Mouse (Mus musculus) urinary bladder, adult 2 months (tissue): Measurements from ENCODE around the gene Srsf2. TPM values are rescaled to one million over a fixed set of nuclear protein-coding genes. Genes with fewer than 3 reads are reported as not detected.
"Not testable (repeated sequence)": the region's sequence is repeated elsewhere in the genome, so short reads cannot be mapped to it uniquely, and the experiment has no call there.

ENCODE experiments used
- DNase-seq: peaks from one replicate; pipeline ENCODE4 v3.0.0; 2022; ENCODE audit warnings: low spot score
- polyA plus RNA-seq: library from polyadenylated mRNA; depleted of rRNA; stranded (reverse); fragments of >200 nt; gene quantifications from 2 replicates; pipeline ENCODE4 v1.2.3, GENCODE M21; 2012

The Srsf2 gene
- polyA plus RNA-seq, 1 experiment = 429 TPM

- peak; percentile 75 for DNase-seq
Observed at GRCm38 (mm10) chr11:116827534-116828165, 25.2 kb downstream of the Srsf2 start, which contains the start of gene Mxra7. Mxra7 (minus strand) TSS chr11:116828046.

- DNase-seq = no peak
Observed at GRCm38 (mm10) chr11:116826550-116827504, 26.1 kb downstream of the Srsf2 start.

GRCm38 (mm10) chr11:116825230-116825629 lies 27.7 kb downstream of the Srsf2 start:
- no peak for DNase-seq

GRCm38 (mm10) chr11:116823885-116824284 lies 29.0 kb downstream of the Srsf2 start:
- not testable (repeated sequence) for DNase-seq

- no peak for DNase-seq
Observed at GRCm38 (mm10) chr11:116823255-116823654, 29.6 kb downstream of the Srsf2 start.

GRCm38 (mm10) chr11:116822626-116823025 lies 30.3 kb downstream of the Srsf2 start:
- no peak for DNase-seq

- no peak for DNase-seq
Observed at GRCm38 (mm10) chr11:116822215-116822614, 30.7 kb downstream of the Srsf2 start.

GRCm38 (mm10) chr11:116821057-116821940 lies 31.6 kb downstream of the Srsf2 start:
- DNase-seq = no peak

- DNase-seq = no peak
Observed at GRCm38 (mm10) chr11:116819932-116820593, 32.8 kb downstream of the Srsf2 start.

- no peak for DNase-seq
Observed at GRCm38 (mm10) chr11:116818722-116819121, 34.2 kb downstream of the Srsf2 start.

GRCm38 (mm10) chr11:116817567-116817966 lies 35.3 kb downstream of the Srsf2 start:
- no peak for DNase-seq

- DNase-seq = no peak
Observed at GRCm38 (mm10) chr11:116816769-116817168, 36.1 kb downstream of the Srsf2 start.

GRCm38 (mm10) chr11:116814884-116815415 lies 37.9 kb downstream of the Srsf2 start:
- no peak for DNase-seq

GRCm38 (mm10) chr11:116814076-116814883 lies 38.6 kb downstream of the Srsf2 start:
- DNase-seq = no peak

GRCm38 (mm10) chr11:116813610-116814009 lies 39.3 kb downstream of the Srsf2 start:
- DNase-seq = no peak

GRCm38 (mm10) chr11:116812793-116813529 lies 39.9 kb downstream of the Srsf2 start:
- DNase-seq = no peak

GRCm38 (mm10) chr11:116810983-116811901 lies 41.7 kb downstream of the Srsf2 start:
- no peak for DNase-seq

- DNase-seq = no peak
Observed at GRCm38 (mm10) chr11:116810528-116810927, 42.4 kb downstream of the Srsf2 start.
